Mouse (Mus musculus) CD8-positive naive resting alpha-beta T cell, adult 57 days (primary cell): ENCODE results near the gene C1ql3. TPM values are rescaled to one million over a fixed set of nuclear protein-coding genes. Genes with fewer than 3 reads are reported as not detected.

ENCODE experiments used
- total RNA-seq: library from RNA; stranded (reverse); gene quantifications from one replicate; pipeline ENCODE4 v1.2.4, GENCODE M21; 2023

Gene C1ql3
- total RNA-seq, result not detected

GRCm38 (mm10) chr2:13011472-13011871, at the start of gene C1ql3:
Gene C1ql3 (minus strand): TSS chr2:13011806.

Other genes starting within 250 kb of the C1ql3 start
- not detected for gene Pter, start 87.8 kb downstream of the C1ql3 start, total RNA-seq